Mouse (Mus musculus) right cerebral cortex, adult 2 months (tissue): ENCODE measurements around the gene Med28.
A peak's percentile ranks its signal among the peaks of the same experiment; 100 is the strongest.

Experiments used
- DNase-seq, 2 experiments: peaks; one replicate each; pipeline ENCODE4 v3.0.0; 2021 to 2022; ENCODE audit warnings: low spot score in 2 of 2

The Med28 gene

DNA sequence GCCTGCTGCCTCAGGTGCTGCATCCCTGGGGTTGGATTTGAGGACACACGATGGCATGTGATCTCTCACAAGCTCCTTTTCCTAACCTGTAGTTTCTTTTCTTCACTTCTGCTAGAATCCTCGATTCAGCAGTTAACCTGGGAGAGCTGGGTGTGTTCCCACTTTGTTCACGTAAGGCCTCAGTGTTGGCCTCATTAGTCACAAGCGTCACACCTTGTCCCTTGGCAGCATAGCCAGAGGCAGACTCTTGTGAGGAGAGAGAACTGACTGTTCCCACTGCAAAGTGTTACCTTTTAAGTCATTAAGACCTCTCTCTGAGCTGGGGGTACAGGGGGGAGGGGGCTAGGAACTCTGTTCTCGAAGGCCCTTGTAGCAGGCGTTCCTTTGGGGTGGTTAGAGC is 7.1 kb upstream of the Med28 start:
- no peak for DNase-seq

DNA sequence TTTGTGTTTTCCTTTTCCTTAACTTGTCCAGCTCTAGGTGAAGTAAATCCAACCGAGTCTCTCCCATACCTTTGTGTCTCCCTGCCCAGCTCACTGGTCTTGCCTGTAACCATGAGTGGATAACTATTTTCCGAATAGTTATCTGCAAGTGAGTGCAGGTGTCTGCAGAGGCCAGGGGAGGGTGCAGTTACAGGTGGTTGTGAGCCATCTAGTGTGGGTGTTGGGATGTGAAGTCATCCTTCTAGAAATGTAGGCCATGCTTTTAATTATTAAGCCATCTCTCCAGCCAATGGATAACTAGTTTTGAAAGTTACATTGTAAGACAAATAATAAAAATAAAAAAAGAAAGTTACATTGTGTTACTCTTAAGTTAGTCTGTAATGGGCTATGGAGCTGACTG is 6.5 kb upstream of the Med28 start:
- no peak for DNase-seq

DNA sequence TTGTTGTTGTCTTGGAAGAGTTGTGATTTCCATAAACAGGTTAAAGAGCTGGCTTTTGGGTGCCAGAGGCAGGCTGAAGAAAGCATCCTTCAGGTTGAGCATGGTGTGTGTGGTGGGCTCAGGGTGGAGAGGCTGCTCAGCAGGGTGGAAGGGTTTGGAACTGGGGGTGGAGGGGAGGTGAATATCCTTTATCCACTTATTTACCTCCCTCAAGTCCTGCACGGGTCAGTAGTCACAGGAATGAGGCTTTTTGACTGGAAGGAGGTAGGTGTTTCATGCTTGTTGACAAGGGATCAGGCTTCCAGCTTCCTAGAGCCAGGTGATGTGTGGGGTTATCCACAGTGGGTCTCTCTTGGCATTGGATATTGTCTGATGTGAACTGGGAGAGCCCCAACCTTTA is 5.4 kb upstream of the Med28 start:
- DNase-seq: no peak

DNA sequence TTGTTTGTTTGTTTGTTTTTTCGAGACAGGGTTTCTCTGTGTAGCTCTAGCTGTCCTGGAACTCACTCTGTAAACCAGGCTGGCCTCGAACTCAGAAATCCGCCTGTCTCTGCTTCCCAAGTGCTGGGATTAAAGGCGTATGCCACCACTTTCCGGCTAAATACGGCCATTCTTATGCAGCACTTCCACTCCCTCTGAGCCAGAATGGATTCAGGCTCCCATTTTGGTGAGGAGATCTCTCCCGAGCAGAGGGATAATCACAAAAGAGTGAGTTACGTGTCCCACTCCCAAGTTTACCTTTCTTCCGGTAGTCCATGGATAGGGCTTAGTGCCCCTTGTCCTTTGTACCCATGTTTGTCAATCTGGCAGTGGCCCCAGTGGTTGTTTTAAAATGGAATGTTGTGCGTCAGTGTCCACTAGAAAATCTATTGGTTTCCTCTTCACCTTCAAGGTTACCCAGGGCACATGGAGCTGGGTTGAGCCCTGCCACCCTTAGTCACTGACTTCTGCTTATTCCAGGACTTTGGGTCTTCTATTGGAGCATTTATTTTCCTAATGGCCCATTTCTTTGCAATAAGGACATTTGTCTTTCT is 4.8 kb upstream of the Med28 start:
- no peak for DNase-seq

DNA sequence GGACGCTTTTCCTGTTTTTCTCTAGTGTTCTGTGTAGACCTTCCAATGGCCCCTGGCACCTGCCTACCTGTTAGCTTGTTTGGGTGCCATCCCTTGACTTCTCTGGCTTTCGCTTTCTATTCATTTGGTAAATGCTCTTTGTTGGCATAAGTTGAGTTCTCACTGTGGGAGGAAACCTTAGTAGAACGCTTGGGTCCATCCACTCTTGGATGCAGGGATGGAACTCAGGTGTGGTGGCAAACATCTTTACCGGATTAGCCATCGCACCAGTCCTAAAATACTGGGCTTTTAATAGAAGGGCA is 731 bp downstream of the Med28 start:
- DNase-seq: no peak

- no peak for DNase-seq
These were observed 1.6 kb downstream of the Med28 start for GRCm38 (mm10) chr5:45521601-45522000.

DNA sequence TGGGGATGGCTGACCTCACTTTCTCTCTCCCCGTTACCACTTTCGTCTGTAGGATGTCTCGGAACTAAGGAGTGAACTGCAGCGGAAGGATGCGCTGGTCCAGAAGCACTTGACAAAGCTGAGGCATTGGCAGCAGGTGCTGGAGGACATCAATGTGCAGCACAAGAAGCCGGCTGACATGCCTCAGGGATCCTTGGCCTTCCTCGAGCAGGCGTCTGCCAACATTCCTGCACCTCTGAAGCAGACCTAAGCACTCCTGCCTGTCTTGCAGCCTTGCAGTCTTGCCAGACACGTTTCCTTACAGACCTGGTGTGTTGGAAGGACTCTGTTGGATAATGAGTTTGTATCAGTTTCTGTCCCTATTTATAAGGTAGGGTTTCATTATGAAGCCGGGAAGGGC is 5.1 kb downstream of the Med28 start:
- DNase-seq: no peak

- no peak for DNase-seq
These were observed 6.3 kb downstream of the Med28 start for GRCm38 (mm10) chr5:45526338-45526737.

GRCm38 (mm10) chr5:45529696-45530095 is 9.7 kb downstream of the Med28 start:
- DNase-seq: no peak

DNA sequence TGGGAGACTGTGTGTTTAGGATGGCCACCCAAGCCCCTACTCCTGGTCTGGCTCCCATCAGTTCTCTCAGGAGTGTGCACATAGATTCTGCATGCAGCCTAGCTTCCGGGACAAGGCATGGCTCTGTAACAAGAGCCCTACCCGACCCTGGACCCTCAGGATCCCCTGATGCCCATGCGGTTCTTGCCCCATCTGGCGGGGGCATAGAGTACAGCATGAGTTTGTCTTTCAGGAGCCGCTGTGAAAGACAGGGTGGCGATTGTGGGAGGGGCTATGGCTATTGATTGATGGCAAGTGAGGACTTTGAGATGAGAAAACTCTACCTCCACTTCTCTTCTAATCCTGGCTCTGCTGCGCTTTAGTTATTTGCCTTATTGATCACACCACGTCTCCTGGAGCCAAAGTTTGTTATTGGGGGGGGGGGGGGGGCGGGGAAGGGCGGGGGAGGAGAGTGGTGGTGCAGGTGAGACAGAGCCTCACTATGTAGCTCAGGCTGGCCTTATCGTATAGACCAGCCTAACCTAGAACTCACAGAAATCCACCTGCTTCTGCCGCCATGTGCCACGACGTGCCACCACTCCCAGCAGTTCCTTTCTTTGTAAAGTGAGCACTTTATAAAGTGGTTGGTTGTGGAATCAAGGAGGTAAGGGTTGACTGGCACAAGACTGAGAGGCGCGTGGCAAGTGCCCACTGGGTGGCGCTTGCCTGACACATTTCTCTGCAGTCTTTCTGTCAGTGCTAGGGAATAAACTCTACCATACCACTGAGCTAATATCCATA is 14.5 kb downstream of the Med28 start:
- DNase-seq: peak; percentile 70 to 78

- no peak for DNase-seq
These were observed 15.1 kb downstream of the Med28 start for GRCm38 (mm10) chr5:45535177-45535576.

GRCm38 (mm10) chr5:45539502-45539901 is 19.5 kb downstream of the Med28 start:
- no peak for DNase-seq

DNA sequence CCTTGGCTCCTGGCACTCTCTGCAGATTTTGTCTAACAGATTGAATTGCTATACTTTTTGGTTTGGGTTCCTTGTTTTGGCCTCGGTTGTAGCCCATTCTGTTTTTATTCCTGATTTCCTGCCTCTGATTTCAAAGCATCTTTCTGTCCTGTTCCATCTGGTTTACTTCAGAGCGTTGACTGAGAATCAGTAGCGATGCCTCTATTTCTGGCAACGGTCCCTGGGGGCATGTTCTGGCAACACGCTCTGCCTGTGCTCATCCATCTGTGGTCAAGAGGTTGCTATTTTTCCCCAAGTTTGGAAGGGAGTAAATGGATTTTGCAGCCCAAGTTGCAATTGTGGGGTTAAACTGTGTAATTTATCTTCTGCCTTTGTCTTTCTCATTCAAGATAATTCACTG is 23.3 kb downstream of the Med28 start:
- DNase-seq: no peak

DNA sequence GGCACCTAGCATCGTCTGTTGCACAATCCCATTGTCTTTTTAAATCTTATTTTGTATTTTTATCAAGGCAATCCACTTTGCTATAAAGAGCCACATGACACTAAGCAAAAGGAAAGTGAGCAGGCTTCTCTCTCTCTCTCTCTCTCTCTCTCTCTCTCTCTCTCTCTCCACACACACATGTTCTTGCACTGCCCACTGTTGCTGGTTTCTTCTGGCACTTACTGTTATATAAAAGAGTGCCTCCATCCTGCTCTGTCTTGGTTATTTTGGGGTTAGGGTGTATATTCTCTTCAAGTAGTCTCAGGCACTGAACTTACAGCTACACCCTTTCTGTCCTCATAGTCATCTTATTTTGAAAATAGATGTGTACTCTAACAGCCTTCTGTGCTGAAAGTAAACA is 29.6 kb downstream of the Med28 start:
- no peak for DNase-seq

DNA sequence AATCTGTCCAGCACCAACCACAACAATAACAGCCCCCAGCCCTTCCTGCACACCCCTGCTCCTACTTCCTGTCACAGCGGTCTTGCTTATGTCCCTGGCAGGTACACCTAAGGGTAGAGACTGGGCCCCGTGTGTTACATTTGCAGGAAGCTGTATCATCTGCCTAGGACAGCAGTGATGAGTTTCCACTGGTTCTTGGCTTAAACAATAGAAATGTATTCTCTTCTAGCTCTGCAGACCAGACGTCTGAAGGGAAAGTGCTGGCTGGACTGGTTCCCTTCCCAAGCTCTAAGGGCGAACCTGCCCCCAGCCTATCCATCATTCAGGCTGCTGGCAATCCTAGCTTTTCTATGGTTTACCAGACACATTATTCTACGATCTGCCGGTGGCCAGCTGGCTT is 44.0 kb downstream of the Med28 start:
- DNase-seq: peak; percentile 10 to 12

GRCm38 (mm10) chr5:45565829-45566228 is 45.8 kb downstream of the Med28 start:
- DNase-seq: no peak

GRCm38 (mm10) chr5:45572816-45573215 is 52.8 kb downstream of the Med28 start:
- no peak for DNase-seq

DNA sequence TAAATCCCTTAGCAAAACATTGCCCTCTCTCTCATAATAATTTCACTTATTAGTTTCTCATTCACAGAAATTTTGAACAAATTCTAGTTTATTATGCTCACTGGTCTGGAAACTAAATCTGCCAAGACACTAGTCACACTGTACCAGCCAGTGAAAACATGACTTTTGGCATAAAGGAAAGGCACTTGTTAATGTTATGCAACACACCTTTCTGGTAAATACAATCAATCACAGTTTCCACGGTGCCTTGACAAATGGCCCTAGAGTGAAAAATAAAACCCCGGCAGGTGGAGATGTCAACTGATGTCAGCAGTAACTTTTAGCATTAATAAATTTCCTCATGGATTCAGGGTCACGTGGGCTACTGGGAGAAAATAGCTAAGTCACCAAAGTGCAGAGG is 56.7 kb downstream of the Med28 start:
- DNase-seq: no peak

GRCm38 (mm10) chr5:45577376-45577775 is 57.3 kb downstream of the Med28 start:
- DNase-seq: no peak
